Mouse (Mus musculus): ENCODE results near the gene Sh2b2.

Sh2b2 gene

DNA sequence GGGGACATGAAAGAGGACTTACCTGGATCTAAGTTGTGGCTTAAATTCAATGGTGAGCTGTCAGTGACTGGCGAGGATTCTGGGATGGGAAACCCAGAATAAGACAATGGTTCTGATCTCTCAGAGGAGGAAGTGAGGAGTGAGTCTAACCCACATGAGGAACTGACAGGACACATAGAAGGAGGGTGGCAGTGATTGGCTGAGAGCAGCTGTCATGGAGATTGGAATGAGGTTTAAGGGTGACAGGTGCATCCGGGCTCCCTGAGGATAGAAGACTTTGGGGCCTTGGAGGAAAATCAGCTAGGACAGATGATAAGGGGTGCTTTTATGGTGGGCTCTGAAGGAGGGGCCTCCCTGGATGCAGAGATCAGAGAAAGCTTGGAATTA, at the start of gene Sh2b2:
Gene Sh2b2, minus strand, starts transcription at position 105 of the 387 bp plus-strand sequence.
- no peak for DNase-seq (ENCODE audit: low spot score in 2 of 2)

GRCm38 (mm10) chr5:136292971-136293418, 46.6 kb upstream of the Sh2b2 start:
- no peak for DNase-seq (ENCODE audit: low spot score in 2 of 2)

GRCm38 (mm10) chr5:136292361-136292760, 46.0 kb upstream of the Sh2b2 start:
- DNase-seq (ENCODE audit: low spot score in 2 of 2), result no peak

DNA sequence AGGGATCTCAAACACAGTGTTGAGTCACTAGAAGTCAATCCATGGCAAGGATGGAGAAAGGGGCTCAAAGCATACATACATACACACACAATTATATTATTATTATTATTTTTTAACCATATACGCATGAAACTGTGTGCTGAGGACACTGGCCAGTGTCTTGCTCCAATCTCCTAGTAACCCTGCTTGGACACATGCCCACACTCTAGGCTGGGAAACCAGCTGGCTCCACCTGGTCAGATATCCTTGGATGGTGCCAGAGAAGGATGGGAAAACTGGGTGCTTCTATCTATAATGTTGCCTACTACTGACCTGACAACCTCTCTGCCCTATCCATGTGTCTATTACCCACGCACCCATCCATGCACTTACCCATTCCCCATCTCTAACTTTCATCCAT, 45.2 kb upstream of the Sh2b2 start:
- no peak for DNase-seq (ENCODE audit: low spot score in 2 of 2)

GRCm38 (mm10) chr5:136289776-136290175, 43.4 kb upstream of the Sh2b2 start:
- DNase-seq (ENCODE audit: low spot score in 2 of 2), result no peak

- DNase-seq (ENCODE audit: low spot score in 2 of 2), result no peak
Measured at GRCm38 (mm10) chr5:136288351-136289081, 42.2 kb upstream of the Sh2b2 start.

DNA sequence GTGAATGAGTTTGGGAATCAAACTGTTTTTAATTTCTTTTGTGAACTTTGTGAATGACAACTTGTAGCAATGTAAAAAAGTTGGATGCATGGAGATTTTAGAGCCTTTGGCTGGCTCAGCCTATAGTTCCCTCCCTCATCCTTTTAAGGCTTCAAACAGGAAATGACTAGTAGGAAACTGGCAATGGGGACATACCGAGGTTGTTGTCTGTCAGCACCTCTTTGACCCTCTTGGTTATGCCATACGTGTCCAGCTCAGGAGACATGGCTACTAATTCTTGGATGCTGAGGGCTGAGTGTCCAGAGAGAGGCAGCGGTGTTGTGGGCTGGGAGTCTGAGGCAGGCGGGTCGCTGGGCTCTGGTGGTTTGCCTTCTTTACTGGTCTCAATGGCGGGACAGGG, 40.2 kb upstream of the Sh2b2 start:
- DNase-seq (ENCODE audit: low spot score in 2 of 2), result no peak

GRCm38 (mm10) chr5:136285106-136285505, 38.8 kb upstream of the Sh2b2 start:
- no peak for DNase-seq (ENCODE audit: low spot score in 2 of 2)

DNA sequence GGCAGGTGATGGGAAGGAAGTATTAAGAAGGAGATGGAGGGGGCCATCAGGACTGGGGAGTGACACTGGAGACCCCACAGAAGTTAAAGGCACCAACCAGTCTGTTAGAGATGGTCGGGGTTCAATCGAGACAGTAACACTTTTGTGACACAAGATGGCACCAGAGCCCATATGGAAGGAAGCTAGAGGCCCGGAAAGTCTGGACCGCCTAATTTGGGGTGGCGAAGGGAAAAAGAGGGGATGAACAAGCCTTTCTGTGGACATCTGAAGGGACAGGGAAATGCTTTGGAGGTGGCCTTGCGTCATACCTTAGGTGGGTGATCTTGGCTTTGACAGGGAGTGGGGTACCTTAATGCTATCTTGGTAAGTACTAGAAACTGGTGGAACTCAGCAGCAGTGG, 35.0 kb upstream of the Sh2b2 start:
- no peak for DNase-seq (ENCODE audit: low spot score in 2 of 2)

GRCm38 (mm10) chr5:136274739-136275138, 28.4 kb upstream of the Sh2b2 start:
- no peak for DNase-seq (ENCODE audit: low spot score in 2 of 2)

DNA sequence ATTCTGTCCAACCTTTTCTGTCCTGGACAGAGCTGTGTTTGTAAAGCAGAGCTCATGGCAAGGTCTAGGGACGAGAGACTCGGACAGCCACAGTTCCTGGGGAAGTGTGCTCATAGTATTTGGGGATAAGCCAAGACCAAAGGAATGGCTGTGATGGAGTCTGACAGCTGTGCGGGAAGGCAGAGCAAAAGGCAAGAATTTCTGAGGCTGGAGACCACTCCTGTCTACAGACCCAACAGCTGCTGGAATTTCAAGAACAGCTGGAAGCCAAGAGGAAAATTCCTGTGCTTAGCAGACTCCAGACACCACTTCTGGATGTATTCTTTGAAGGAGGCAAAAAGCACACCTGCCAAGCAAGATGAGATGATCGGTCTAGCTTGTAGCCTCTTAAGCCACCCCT, 23.6 kb upstream of the Sh2b2 start:
- DNase-seq (ENCODE audit: low spot score in 2 of 2), result no peak

GRCm38 (mm10) chr5:136266077-136266476, 19.7 kb upstream of the Sh2b2 start:
- DNase-seq (ENCODE audit: low spot score in 2 of 2), result no peak

DNA sequence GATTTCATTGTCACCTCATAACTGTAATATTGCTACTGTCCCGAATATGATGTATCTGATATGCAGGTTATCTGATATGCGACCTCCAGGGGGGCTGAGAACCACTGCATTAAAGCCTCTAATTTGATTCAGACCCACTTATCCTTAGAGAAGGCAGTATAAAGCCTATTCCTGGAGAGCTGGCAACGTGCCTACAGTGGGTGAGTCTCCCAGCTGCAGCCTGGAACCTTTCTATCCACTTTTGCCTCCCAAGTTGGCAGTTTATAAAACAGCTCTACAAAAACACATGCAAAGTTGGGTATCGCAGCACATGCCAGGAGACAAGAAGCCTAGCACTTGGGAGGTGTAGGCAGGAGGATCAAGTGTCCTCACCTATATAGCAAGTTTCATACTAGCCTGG, 17.0 kb upstream of the Sh2b2 start:
- peak; percentile 29 to 44 for DNase-seq (ENCODE audit: low spot score in 2 of 2)

- peak in 1 of 2 experiments; percentile 58 for DNase-seq (ENCODE audit: low spot score in 2 of 2)
Measured at GRCm38 (mm10) chr5:136258919-136259318, 12.6 kb upstream of the Sh2b2 start.

GRCm38 (mm10) chr5:136252899-136253298, 6.5 kb upstream of the Sh2b2 start:
- peak; percentile 43 to 75 for DNase-seq (ENCODE audit: low spot score in 2 of 2)

DNA sequence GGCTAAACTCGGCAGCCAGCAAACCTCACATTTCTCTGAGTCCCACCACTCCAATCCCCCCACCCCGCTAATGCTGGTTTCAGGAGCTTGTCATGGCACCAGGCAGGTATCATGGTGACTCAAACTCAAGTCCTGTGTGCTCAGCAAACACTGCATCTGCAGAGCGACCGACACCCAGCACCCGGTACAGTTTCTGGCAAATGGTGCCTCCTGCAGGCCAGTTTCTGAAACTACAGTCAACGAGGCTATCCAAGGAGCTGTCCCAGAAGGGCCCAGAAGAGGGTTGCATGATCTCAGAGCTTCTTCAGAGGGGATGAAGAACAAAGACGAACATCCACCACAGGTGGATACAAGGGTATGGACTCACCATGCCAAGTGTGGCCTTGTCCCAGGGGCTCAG, 4.6 kb upstream of the Sh2b2 start:
- no peak for DNase-seq (ENCODE audit: low spot score in 2 of 2)

DNA sequence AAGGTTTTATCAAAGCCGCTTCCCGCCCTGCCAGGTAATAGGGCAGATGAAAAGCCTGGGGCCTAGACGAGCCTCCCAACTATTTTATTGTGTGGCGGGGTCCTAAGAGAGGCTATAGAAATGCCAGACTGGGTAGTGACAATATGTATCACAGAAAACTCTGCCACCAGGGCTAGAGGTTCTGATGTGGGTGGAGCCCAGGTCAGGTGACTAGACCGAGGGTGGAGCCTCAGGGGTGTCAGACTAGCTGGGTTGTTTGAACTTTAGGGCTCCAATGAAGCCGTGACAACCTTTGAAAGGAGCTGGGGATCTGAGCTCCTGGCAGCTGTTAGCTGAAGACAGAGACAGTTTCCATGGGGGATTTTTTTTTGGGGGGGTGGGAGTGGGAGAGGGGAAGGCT, 2.1 kb upstream of the Sh2b2 start:
- no peak for DNase-seq (ENCODE audit: low spot score in 2 of 2)

DNA sequence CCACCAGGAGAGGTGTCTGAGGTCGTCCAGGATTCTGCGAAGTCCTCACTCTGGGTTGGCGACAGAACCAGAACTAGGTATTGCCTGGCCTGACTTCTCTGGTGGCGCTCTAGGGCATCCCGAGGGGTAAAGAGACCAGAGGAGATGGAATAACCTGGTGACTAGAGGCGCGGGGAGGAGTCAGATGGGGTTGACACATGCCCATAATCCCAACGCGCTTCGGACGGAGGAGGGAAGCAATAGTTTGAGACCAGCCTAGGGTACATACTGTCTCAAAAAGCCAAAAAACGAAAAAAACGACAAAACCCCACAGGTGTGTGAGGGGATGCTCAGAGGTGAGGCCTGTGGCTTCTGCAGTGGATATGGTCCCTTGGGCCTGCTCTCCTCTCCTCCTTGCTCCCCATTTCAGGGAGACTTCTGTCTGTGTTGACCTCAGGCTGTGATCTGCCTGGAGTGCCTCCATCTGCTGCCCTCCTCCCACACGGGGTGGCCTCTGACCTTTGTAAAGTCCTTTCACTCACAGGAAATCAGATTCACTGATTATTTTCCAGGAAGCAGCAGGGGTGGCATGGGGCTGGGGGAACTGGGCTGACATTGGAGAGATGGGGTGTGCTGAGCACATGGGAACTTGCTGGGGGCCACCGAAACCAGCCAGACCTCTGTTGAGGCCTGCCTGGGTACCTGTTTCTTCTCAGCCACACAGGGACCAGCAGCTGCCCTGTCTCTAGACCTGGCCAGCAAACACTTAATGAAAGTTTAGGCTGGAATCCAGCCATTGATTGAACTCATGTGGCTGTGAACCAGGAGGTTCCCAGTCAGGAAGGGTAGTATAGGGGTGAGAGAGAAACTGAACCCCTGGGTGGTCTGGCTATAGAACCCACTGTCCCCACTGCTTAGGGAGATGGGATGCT, 560 bp downstream of the Sh2b2 start:
- DNase-seq (ENCODE audit: low spot score in 2 of 2), result no peak

- DNase-seq (ENCODE audit: low spot score in 2 of 2), result peak; percentile 78 to 87
Measured at GRCm38 (mm10) chr5:136244762-136245540, 1.4 kb downstream of the Sh2b2 start.

DNA sequence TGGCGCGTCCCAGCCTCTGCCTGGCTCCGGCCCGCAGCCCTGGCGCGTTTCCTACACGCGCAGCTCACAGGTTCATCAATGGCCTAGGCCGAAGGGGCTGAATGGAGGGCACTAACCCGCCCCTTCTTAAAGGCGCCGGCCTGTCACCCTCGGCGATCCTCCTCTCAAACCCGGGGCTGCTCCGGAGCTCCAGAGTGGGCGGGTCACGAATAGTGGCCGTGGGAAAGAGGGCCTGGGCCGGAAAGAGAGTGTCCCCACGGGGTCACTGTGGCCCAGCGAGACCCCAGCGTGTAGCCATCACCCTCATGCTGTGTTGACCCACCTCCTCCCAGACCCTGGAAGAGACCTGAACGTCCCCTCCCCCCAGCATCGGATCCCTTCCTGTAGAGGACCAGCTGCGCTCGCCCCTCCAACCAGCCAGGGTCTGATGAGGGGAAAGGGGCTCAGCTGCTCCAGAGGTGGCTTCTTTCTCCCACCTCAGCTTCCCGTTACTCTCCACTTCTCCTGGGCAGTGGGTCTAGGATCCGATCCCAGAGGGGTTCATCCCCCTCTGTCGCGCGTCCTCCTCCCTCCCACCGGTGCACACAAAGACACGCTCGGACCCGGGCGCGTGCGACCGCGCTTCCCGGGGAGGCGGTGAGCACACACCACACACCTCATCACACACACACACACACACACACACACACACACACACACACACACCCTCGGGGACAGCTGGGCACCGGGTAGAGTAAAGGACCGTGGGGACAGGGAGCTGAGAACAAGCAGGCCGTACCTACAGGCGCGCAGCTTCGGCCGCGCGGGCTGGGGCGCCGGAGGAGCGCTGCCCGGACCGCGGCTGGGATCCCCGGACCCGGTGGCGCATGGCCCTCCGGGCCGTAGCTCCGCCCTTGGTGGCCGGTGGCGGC, 2.2 kb downstream of the Sh2b2 start:
- DNase-seq (ENCODE audit: low spot score in 2 of 2), result peak in 1 of 2 experiments; percentile 38

DNA sequence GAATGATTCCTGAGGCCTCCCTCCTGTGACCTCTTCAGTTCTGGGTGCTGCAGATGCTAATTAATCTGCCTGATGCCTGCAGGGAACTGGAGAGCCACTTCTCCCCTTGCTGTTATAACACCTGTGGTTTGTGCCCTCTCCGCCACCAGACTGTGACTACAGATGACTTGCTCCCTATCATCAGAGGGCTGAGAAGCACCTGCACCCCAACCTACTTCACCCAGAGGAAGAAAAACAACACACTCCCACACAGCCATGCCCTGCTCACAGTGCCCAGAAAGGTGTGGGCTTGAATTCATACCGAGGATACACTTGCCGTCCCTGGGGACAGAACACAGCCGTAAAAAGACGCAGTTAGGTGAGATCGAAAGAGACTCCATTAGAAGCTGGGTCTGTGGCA, 5.2 kb downstream of the Sh2b2 start:
- DNase-seq (ENCODE audit: low spot score in 2 of 2), result no peak
